ENCODE assay signal across 25 mouse cellular contexts in genomic region chr15:97799446-97799845, GRCm38 (mm10). TPM values are rescaled to one million over a fixed set of nuclear protein-coding genes. Genes with fewer than 3 reads are reported as not detected.
DNase-seq lines count a peak whose midpoint lies in the region; ATAC-seq and TF ChIP-seq lines count a peak whose summit lies in the region.
"Had no signal": no experiment of that assay in that cellular context is flagged by ENCODE, and none has a peak within 500 bp of the region (broad histone marks: within the 10 kb centered on the region; RNA-seq: fewer than 3 reads in every experiment).

No protein-coding gene starts in this region.

- WGBS in forebrain, embryonic 13.5 days, result 88% methylated on average over 11 of the region's 11 CpGs
- WGBS in forebrain, embryonic 15.5 days, result 92% methylated on average over 8 of the region's 11 CpGs
- WGBS in hindbrain, embryonic 10.5 days, result 85% methylated on average over 11 of the region's 11 CpGs
- WGBS in hindbrain, postnatal 0 days, result 81% methylated on average over 11 of the region's 11 CpGs
- 79% methylated on average over 11 of the region's 11 CpGs for WGBS in midbrain, embryonic 12.5 days
- WGBS in midbrain, embryonic 14.5 days, result 77% methylated on average over 11 of the region's 11 CpGs

- H3K9ac ChIP-seq in forebrain, embryonic 13.5 days, result no peak overlapping the region
- H3K9ac ChIP-seq in forebrain, embryonic 15.5 days (replicated peaks), result no peak overlapping the region
- no peak overlapping the region for H3K9ac ChIP-seq in hindbrain, postnatal 0 days (replicated peaks; ENCODE audit: low read length)
- no peak overlapping the region for H3K9ac ChIP-seq in midbrain, embryonic 12.5 days (replicated peaks)
- no peak overlapping the region for H3K9ac ChIP-seq in midbrain, embryonic 14.5 days (replicated peaks; ENCODE audit: low read length)
- H3K9ac ChIP-seq: embryonic facial prominence, embryonic 12.5 days; embryonic facial prominence, embryonic 15.5 days; forebrain, postnatal 0 days; hindbrain, embryonic 12.5 days had no signal

- H3K36me3 ChIP-seq in forebrain, embryonic 13.5 days (ENCODE audit: poor library complexity, severe bottlenecking), result peaks cover 68% of the 10 kb centered on the region
- H3K36me3 ChIP-seq in forebrain, embryonic 15.5 days, result peaks cover 31% of the 10 kb centered on the region
- H3K36me3 ChIP-seq in hindbrain, embryonic 10.5 days, result peaks cover 85% of the 10 kb centered on the region
- peaks cover 20% of the 10 kb centered on the region; the same call in 1 of the 2 replicates for H3K36me3 ChIP-seq in hindbrain, postnatal 0 days (ENCODE audit: insufficient read depth, low read length)
- H3K36me3 ChIP-seq in midbrain, embryonic 12.5 days, result peaks cover 43% of the 10 kb centered on the region
- H3K36me3 ChIP-seq in midbrain, embryonic 14.5 days (ENCODE audit: control insufficient read depth, insufficient read depth, low read length), result peaks cover 64% of the 10 kb centered on the region

- no peak for TF ChIP-seq CTCF in hindbrain, postnatal 0 days (IDR thresholded peaks at IDR 0.05; ENCODE audit: low read depth)

- no peaks in the 10 kb centered on the region for H3K9me3 ChIP-seq in forebrain, embryonic 13.5 days (replicated peaks)
- no peaks in the 10 kb centered on the region for H3K9me3 ChIP-seq in forebrain, embryonic 15.5 days
- H3K9me3 ChIP-seq in hindbrain, embryonic 10.5 days, result no peaks in the 10 kb centered on the region
- no peaks in the 10 kb centered on the region for H3K9me3 ChIP-seq in hindbrain, postnatal 0 days (ENCODE audit: low read length)
- H3K9me3 ChIP-seq in midbrain, embryonic 12.5 days, result no peaks in the 10 kb centered on the region
- no peaks in the 10 kb centered on the region for H3K9me3 ChIP-seq in midbrain, embryonic 14.5 days (ENCODE audit: control insufficient read depth, low read length)
- H3K9me3 ChIP-seq: embryonic facial prominence, embryonic 12.5 days; embryonic facial prominence, embryonic 15.5 days; heart, embryonic 10.5 days; hindbrain, embryonic 12.5 days had no signal

- no peak overlapping the region for H3K4me3 ChIP-seq in forebrain, embryonic 13.5 days
- H3K4me3 ChIP-seq in forebrain, embryonic 15.5 days, result no peak overlapping the region
- no peak overlapping the region for H3K4me3 ChIP-seq in hindbrain, embryonic 10.5 days
- no peak overlapping the region for H3K4me3 ChIP-seq in hindbrain, postnatal 0 days (ENCODE audit: low read length)
- no peak overlapping the region for H3K4me3 ChIP-seq in midbrain, embryonic 12.5 days
- no peak overlapping the region for H3K4me3 ChIP-seq in midbrain, embryonic 14.5 days (replicated peaks; ENCODE audit: low read depth, low read length)
- H3K4me3 ChIP-seq: embryonic facial prominence, embryonic 12.5 days; embryonic facial prominence, embryonic 15.5 days; gastrocnemius, adult 2 months; heart, embryonic 10.5 days; hindbrain, embryonic 12.5 days had no signal

- 0 out of 2 replicates have a peak overlapping the region, but pooled peaks have one; percentile 5 for H3K27ac ChIP-seq in forebrain, embryonic 13.5 days
- H3K27ac ChIP-seq in forebrain, embryonic 15.5 days (replicated peaks), result no peak overlapping the region
- H3K27ac ChIP-seq in hindbrain, embryonic 10.5 days, result 0 out of 2 replicates have a peak overlapping the region, but pooled peaks have one; percentile 30
- no peak overlapping the region for H3K27ac ChIP-seq in hindbrain, postnatal 0 days
- H3K27ac ChIP-seq in midbrain, embryonic 12.5 days (replicated peaks), result peak overlapping the region; percentile 52
- no peak overlapping the region for H3K27ac ChIP-seq in midbrain, embryonic 14.5 days (replicated peaks; ENCODE audit: low read depth, low read length)
- H3K27ac ChIP-seq: embryonic facial prominence, embryonic 12.5 days; embryonic facial prominence, embryonic 15.5 days; gastrocnemius, adult 2 months; heart, embryonic 10.5 days; hindbrain, embryonic 12.5 days had no signal

- ATAC-seq in forebrain, embryonic 13.5 days, result no peak
- ATAC-seq in forebrain, embryonic 15.5 days (replicated peaks), result no peak
- no peak for ATAC-seq in hindbrain, postnatal 0 days
- no peak for ATAC-seq in midbrain, embryonic 12.5 days (ENCODE audit: low FRiP score, low read depth)
- ATAC-seq in midbrain, embryonic 14.5 days (ENCODE audit: low FRiP score, low TSS enrichment), result no peak
- ATAC-seq: CD4-positive, CD25-positive, alpha-beta regulatory T cell, adult 4 months; forebrain, postnatal 0 days; hindbrain, embryonic 16.5 days; inflammation-experienced regulatory T-cells, adult 6 months; intestine, embryonic 16.5 days had no signal

- H3K4me2 ChIP-seq in forebrain, embryonic 13.5 days, result no peak overlapping the region
- no peak overlapping the region for H3K4me2 ChIP-seq in forebrain, embryonic 15.5 days (replicated peaks)
- H3K4me2 ChIP-seq in hindbrain, postnatal 0 days (ENCODE audit: low read depth, low read length), result no peak overlapping the region
- H3K4me2 ChIP-seq in midbrain, embryonic 12.5 days (replicated peaks), result no peak overlapping the region
- no peak overlapping the region for H3K4me2 ChIP-seq in midbrain, embryonic 14.5 days (ENCODE audit: low read length)
- H3K4me2 ChIP-seq: embryonic facial prominence, embryonic 12.5 days; embryonic facial prominence, embryonic 15.5 days; hindbrain, embryonic 12.5 days had no signal

- peaks cover 28% of the 10 kb centered on the region for H3K4me1 ChIP-seq in forebrain, embryonic 13.5 days
- peaks cover 22% of the 10 kb centered on the region for H3K4me1 ChIP-seq in forebrain, embryonic 15.5 days
- H3K4me1 ChIP-seq in hindbrain, embryonic 10.5 days (replicated peaks), result peaks cover 51% of the 10 kb centered on the region
- H3K4me1 ChIP-seq in hindbrain, postnatal 0 days (ENCODE audit: insufficient read depth, low read length), result peaks cover 15% of the 10 kb centered on the region; the same call in 1 of the 2 replicates
- peaks cover 31% of the 10 kb centered on the region for H3K4me1 ChIP-seq in midbrain, embryonic 12.5 days
- H3K4me1 ChIP-seq in midbrain, embryonic 14.5 days (ENCODE audit: control insufficient read depth, insufficient read depth, low read length), result peaks cover 20% of the 10 kb centered on the region
- H3K4me1 ChIP-seq: embryonic facial prominence, embryonic 15.5 days had no signal

- H3K27me3 ChIP-seq in forebrain, embryonic 13.5 days, result no peaks in the 10 kb centered on the region
- no peaks in the 10 kb centered on the region for H3K27me3 ChIP-seq in forebrain, embryonic 15.5 days
- no peaks in the 10 kb centered on the region for H3K27me3 ChIP-seq in hindbrain, embryonic 10.5 days (ENCODE audit: insufficient read depth, poor library complexity, severe bottlenecking)
- H3K27me3 ChIP-seq in hindbrain, postnatal 0 days (ENCODE audit: insufficient read depth, low read length), result no peaks in the 10 kb centered on the region
- H3K27me3 ChIP-seq in midbrain, embryonic 12.5 days, result 0 out of 2 replicates have a peak, but pooled peaks cover 3% of the 10 kb centered on the region
- H3K27me3 ChIP-seq in midbrain, embryonic 14.5 days (ENCODE audit: control insufficient read depth, insufficient read depth, low read length), result no peaks in the 10 kb centered on the region
- H3K27me3 ChIP-seq: embryonic facial prominence, embryonic 12.5 days; embryonic facial prominence, embryonic 15.5 days; hindbrain, embryonic 12.5 days had no signal

- DNase-seq in hindbrain, embryonic 10.5 days (ENCODE audit: low spot score), result no peak
- DNase-seq in hindbrain, postnatal 0 days (ENCODE audit: low spot score), result no peak
- no peak for DNase-seq in midbrain, embryonic 14.5 days
- DNase-seq: adrenal gland, adult 2 months; adrenal gland, postnatal 14 days; cerebellum, adult 11 months; cerebellum, adult 2 months; cerebellum, adult 9-11 months; cerebellum, postnatal 25 days; forebrain, postnatal 0 days; gastrocnemius, adult 2 months; gastrocnemius, postnatal 14 days; heart, adult 18-20 months; kidney, adult 18-20 months had no signal

RNA-seq across cellular contexts. Expression of gene Slc48a1, which starts 21.1 kb away (rescaled TPM):
- 44.1 and 45.2 TPM in 2 replicates for polyA plus RNA-seq in forebrain, embryonic 13.5 days (2015; fragmentation: Nextera tagmentation; extraction: Ambion mirVana)
- polyA plus RNA-seq in forebrain, embryonic 15.5 days (2015; fragmentation: Nextera tagmentation; extraction: Ambion mirVana), result 64.9 and 66.6 TPM in 2 replicates
- 28.8 and 31.3 TPM in 2 replicates for polyA plus RNA-seq in hindbrain, embryonic 10.5 days (2016; fragmentation: Nextera tagmentation; extraction: Ambion mirVana)
- total RNA-seq in hindbrain, postnatal 0 days (2014; rRNA removed), result 84.4 and 89.3 TPM in 2 replicates
- polyA plus RNA-seq in hindbrain, postnatal 0 days (2015; fragmentation: Nextera tagmentation; extraction: Ambion mirVana), result 140 and 152 TPM in 2 replicates
- polyA plus RNA-seq in midbrain, embryonic 12.5 days (2016; fragmentation: Nextera tagmentation; extraction: Ambion mirVana), result 37.8 and 42.0 TPM in 2 replicates
- 72.9 and 100 TPM in 2 replicates for polyA plus RNA-seq in midbrain, embryonic 14.5 days (2014; fragmentation: Nextera tagmentation; extraction: Ambion mirVana)

RNA-seq across cellular contexts. Expression of gene Rapgef3, which starts 31.7 kb away (rescaled TPM):
- polyA plus RNA-seq in forebrain, embryonic 13.5 days (2015; fragmentation: Nextera tagmentation; extraction: Ambion mirVana), result 6.7 and 7.8 TPM in 2 replicates
- polyA plus RNA-seq in forebrain, embryonic 15.5 days (2015; fragmentation: Nextera tagmentation; extraction: Ambion mirVana), result 8.6 and 9.0 TPM in 2 replicates
- 6.2 and 6.7 TPM in 2 replicates for polyA plus RNA-seq in hindbrain, embryonic 10.5 days (2016; fragmentation: Nextera tagmentation; extraction: Ambion mirVana)
- 26.4 and 41.9 TPM in 2 replicates for total RNA-seq in hindbrain, postnatal 0 days (2014; rRNA removed)
- polyA plus RNA-seq in hindbrain, postnatal 0 days (2015; fragmentation: Nextera tagmentation; extraction: Ambion mirVana), result 10.3 and 12.2 TPM in 2 replicates
- 8.0 and 8.6 TPM in 2 replicates for polyA plus RNA-seq in midbrain, embryonic 12.5 days (2016; fragmentation: Nextera tagmentation; extraction: Ambion mirVana)
- 7.2 and 8.8 TPM in 2 replicates for polyA plus RNA-seq in midbrain, embryonic 14.5 days (2014; fragmentation: Nextera tagmentation; extraction: Ambion mirVana)
- polyA plus RNA-seq: inflammation-experienced regulatory T-cells, adult 6 months had no signal

RNA-seq across cellular contexts. Expression of gene Hdac7, which starts 44.9 kb away (rescaled TPM):
- polyA plus RNA-seq in forebrain, embryonic 13.5 days (2015; fragmentation: Nextera tagmentation; extraction: Ambion mirVana), result 20.3 and 23.3 TPM in 2 replicates
- 25.9 and 26.6 TPM in 2 replicates for polyA plus RNA-seq in forebrain, embryonic 15.5 days (2015; fragmentation: Nextera tagmentation; extraction: Ambion mirVana)
- polyA plus RNA-seq in hindbrain, embryonic 10.5 days (2016; fragmentation: Nextera tagmentation; extraction: Ambion mirVana), result 25.7 and 32.7 TPM in 2 replicates
- total RNA-seq in hindbrain, postnatal 0 days (2014; rRNA removed), result 23.6 and 28.6 TPM in 2 replicates
- polyA plus RNA-seq in hindbrain, postnatal 0 days (2015; fragmentation: Nextera tagmentation; extraction: Ambion mirVana), result 21.7 and 23.7 TPM in 2 replicates
- polyA plus RNA-seq in midbrain, embryonic 12.5 days (2016; fragmentation: Nextera tagmentation; extraction: Ambion mirVana), result 24.8 and 29.9 TPM in 2 replicates
- polyA plus RNA-seq in midbrain, embryonic 14.5 days (2014; fragmentation: Nextera tagmentation; extraction: Ambion mirVana), result 29.8 and 30.5 TPM in 2 replicates

Comparison
In these comparisons a context has a peak if more than half of its experiments do, and no peak if none do; other contexts are left out.
1. H3K27ac ChIP-seq: peak in forebrain, embryonic 13.5 days (single experiment), hindbrain, embryonic 10.5 days (single experiment) and midbrain, embryonic 12.5 days (single experiment); none in forebrain, embryonic 15.5 days (single experiment), hindbrain, postnatal 0 days (single experiment) and midbrain, embryonic 14.5 days (single experiment).